Mouse (Mus musculus): ENCODE data around the gene Prkrip1.
"Not testable (repeated sequence)": the region's sequence is repeated elsewhere in the genome, so short reads cannot be mapped to it uniquely, and the experiment has no call there.

Gene Prkrip1

DNA sequence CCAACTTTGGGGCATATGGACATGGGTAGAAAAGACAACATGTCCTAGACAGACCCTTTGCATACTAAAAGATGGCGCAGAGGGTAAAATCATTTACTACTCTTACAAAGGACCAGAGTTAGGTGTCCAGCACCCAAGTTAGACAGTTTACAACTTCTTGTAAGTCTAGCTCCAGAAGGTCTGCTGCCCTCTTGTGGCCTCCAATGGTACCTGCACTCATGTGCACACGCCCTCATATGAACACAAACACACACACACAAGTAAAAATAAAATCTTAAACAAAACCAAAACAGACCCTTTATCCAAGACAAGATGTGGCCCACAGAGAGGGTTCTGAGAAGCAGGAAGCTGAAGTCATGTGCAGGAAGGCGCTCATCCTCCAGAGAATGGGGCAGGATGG, 30.7 kb downstream of the Prkrip1 start:
- ATAC-seq (ENCODE audit: insufficient number of reproducible peaks, low FRiP score, low TSS enrichment): no peak

- no peak for ATAC-seq (ENCODE audit: insufficient number of reproducible peaks, low FRiP score, low TSS enrichment)
Observed at GRCm38 (mm10) chr5:136167296-136167695, 31.5 kb downstream of the Prkrip1 start.

GRCm38 (mm10) chr5:136165246-136165645, 33.5 kb downstream of the Prkrip1 start:
- no peak for ATAC-seq (ENCODE audit: insufficient number of reproducible peaks, low FRiP score, low TSS enrichment)

GRCm38 (mm10) chr5:136163807-136164474, 34.8 kb downstream of the Prkrip1 start:
- peak; percentile 68; the same call in 1 of the 2 replicates for ATAC-seq (ENCODE audit: insufficient number of reproducible peaks, low FRiP score, low TSS enrichment)

DNA sequence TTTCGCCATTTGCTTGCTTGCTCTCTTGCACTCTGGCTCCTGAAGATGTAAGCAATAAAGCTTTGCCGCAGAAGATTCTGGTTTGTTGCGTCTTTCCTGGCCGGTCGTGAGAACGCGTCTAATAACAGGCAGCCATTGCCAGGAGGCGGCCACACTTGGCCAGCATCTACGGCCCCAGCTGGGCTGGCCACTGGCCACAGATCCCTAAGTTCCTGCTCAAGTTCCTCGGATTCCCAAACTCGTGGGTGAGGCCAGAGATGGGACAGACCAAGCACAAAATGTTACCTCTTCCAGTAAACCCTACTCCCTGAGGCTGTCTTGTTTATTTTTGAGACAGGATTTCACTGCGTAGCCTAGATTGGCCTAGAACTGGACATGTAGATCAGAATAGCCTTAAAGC, 38.7 kb downstream of the Prkrip1 start:
- not testable (repeated sequence) for ATAC-seq (ENCODE audit: insufficient number of reproducible peaks, low FRiP score, low TSS enrichment)

DNA sequence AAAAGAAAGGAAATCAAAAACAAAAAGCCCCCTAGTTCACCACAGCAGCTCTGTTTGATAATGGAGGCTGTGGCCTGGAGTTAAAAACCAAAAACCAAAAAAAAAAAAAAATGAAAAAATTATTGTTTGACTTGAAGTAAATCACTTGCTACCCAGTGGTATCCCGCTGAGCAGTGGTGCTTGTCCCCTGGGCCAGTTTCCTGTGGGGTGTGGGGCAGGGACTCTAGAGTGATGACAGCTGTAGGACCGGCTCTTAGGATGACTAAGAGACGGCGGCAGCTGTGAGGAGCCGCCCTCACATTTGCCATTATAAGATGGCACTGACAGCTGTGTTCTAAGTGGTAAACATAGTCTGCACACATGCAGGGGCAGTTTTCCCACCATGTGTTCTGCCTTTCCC, 43.4 kb downstream of the Prkrip1 start:
- ATAC-seq (ENCODE audit: insufficient number of reproducible peaks, low FRiP score, low TSS enrichment): no peak

DNA sequence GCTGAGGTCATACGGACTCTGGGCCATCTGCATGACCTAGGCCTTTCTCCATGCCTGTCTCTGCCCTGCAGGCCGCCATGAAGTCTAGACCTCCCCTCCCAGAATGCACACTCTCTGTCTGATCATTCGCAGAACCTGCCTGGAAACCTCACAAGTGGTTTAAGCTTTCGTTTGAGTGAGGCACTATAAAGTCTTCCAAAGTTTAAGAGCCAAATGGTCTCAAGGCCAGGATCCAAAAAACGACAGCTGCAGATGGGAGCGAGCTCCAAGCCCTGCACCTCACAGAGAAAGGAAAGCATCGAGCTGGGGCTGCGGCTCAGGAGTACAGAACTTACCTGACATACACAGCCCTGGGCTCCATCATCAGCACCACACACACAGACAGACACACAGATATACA, 46.4 kb downstream of the Prkrip1 start:
- ATAC-seq (ENCODE audit: insufficient number of reproducible peaks, low FRiP score, low TSS enrichment): no peak

- ATAC-seq (ENCODE audit: insufficient number of reproducible peaks, low FRiP score, low TSS enrichment): not testable (repeated sequence)
Observed at GRCm38 (mm10) chr5:136149134-136149576, 49.6 kb downstream of the Prkrip1 start.

GRCm38 (mm10) chr5:136147704-136148103, 51.1 kb downstream of the Prkrip1 start:
- no peak for ATAC-seq (ENCODE audit: insufficient number of reproducible peaks, low FRiP score, low TSS enrichment)

GRCm38 (mm10) chr5:136146936-136147335, 51.8 kb downstream of the Prkrip1 start:
- ATAC-seq (ENCODE audit: insufficient number of reproducible peaks, low FRiP score, low TSS enrichment): no peak

GRCm38 (mm10) chr5:136144606-136145430, 53.9 kb downstream of the Prkrip1 start:
- no peak for ATAC-seq (ENCODE audit: insufficient number of reproducible peaks, low FRiP score, low TSS enrichment)

DNA sequence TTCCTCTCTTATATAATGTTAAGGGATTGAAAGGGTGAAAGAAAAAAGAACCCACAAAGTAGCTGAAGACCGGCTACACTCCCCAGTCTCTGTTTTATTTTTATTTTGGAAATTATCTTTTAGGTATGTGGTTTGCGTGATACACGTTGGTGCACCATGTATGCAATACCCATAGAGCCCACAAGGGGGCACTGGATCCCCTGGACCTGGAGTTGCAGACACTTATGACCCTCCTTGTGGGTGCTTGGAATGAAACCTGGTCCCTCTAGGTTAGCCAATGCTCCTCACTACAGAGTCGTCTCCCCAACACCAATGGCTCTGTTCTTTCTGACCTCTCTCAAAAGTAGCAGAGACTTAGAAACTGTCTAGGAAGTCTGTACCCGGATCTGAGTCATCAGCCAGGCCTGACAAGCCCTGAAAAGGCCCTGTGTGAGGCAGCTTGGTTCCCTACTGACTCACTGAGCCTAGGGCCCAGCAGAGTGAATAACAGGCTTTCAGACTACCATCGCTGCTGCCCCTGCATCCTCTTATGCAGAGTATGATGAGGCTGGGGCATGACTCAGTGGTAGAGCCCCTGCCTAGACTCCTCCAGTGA, 55.5 kb downstream of the Prkrip1 start:
- no peak for ATAC-seq (ENCODE audit: insufficient number of reproducible peaks, low FRiP score, low TSS enrichment)

GRCm38 (mm10) chr5:136142746-136143145, 56.0 kb downstream of the Prkrip1 start:
- ATAC-seq (ENCODE audit: insufficient number of reproducible peaks, low FRiP score, low TSS enrichment): no peak

DNA sequence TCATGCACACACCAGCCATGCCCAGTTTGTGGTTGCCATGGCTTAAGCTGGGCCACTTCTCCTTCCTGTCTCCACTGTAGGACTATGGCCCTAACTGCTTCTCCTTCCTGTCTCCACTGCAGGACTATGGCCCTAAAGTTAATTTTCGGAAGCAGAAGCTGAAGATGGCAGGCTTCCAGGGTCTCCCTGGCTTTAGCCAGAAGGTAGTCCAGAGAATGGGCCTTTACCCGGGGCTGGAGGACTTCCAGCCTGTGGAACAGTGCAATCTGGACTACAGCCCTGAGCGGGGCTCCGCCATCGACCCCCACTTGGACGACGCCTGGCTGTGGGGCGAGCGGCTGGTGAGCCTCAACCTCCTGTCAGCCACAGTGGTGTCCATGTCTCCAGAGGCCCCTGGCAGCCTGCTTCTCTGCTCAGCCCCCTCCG, 58.7 kb downstream of the Prkrip1 start:
- no peak for ATAC-seq (ENCODE audit: insufficient number of reproducible peaks, low FRiP score, low TSS enrichment)

DNA sequence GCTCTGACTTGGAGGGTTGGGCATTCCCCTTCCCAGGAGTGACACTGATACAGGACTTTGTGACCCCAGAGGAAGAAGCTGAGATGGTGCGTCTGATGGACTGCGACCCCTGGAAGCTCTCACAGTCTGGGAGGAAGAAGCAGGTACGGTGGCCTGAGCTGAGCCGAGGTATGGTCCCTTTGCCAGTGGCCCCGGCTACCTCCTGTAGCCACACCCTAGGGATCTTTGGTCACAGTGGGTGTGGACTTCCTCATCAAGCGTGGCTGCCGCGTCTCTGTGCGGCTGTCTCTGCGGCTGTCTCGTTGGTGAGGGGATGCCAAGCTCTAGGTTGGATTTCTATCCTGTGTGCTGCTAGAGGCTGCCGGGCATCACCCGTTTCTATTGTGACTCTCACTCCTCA, 59.4 kb downstream of the Prkrip1 start:
- ATAC-seq (ENCODE audit: insufficient number of reproducible peaks, low FRiP score, low TSS enrichment): no peak

- no peak for ATAC-seq (ENCODE audit: insufficient number of reproducible peaks, low FRiP score, low TSS enrichment)
Observed at GRCm38 (mm10) chr5:136137658-136138274, 61.0 kb downstream of the Prkrip1 start.

DNA sequence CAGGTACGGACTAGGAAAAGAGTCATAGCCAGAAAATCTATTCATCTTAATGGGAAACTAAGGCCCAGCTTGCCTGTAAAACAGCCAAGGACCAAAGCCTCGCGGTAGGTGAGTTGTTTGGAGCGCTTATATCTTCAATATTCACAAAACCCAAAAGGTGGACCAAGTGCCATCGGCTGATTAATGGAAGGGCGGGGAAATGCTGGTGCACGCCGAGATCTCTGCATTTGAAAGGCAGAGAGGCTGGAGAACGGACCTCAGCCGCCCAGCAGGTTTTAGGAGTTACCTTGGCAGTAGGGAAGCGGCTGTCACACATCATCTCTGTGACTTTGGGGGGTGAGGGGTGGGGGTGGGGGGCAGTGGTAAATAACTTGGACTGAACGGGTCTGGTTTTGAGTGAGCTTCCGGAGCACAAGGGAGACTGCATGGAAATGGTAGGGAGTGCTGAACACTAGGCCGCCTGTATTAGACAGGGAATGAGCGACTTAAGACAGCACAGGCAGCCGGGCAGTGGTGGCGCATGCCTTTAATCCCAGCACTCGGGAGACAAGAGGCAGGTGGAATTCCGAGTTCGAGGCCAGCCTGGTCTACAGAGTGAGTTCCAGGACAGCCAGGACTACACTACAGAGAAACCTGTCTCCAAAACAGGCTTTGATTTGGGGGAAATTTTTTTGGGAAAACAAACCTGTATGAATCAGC, 62.3 kb downstream of the Prkrip1 start:
- no peak for ATAC-seq (ENCODE audit: insufficient number of reproducible peaks, low FRiP score, low TSS enrichment)

GRCm38 (mm10) chr5:136135571-136136291, 63.0 kb downstream of the Prkrip1 start, which contains the start of the genes Lrwd1 and Alkbh4:
Gene Lrwd1, minus strand, starts transcription at chr5:136136074.
Gene Alkbh4, plus strand, starts transcription at chr5:136136146.
- peak; percentile 95 for ATAC-seq (ENCODE audit: insufficient number of reproducible peaks, low FRiP score, low TSS enrichment)
